Mouse (Mus musculus): ENCODE data around the gene Lrrc18.

DNA sequence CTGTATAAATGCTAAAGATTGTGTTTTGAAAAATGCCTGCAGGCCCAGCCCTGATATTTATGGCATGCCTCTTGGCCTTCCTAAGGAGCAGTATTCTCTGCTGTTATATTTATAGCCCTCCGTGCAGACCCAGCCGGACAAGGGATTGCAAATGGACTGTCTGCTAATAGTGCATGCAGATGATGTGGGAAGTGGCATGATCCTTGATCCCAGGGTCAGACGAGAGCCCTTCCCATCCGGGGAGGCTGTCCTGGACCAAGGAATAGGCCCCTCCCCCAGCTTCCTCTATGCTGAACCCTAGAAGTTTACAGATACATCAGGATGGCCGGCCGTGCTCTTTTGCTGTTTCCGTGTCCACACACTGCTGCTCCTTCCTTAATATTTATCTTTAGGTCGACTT, 32.5 kb upstream of the Lrrc18 start:
- TF ChIP-seq CTCF (conservative IDR thresholded peaks at IDR 0.05; ENCODE audit: insufficient read depth, insufficient read length, low read depth, low read length) (no peak), POLR2A (IDR thresholded peaks at IDR 0.05; ENCODE audit: low read depth, low read length) (no peak)

Measured in kidney, adult 2 months (tissue).